Mouse (Mus musculus) hindbrain, embryonic 11.5 days (tissue): ENCODE data around the gene Rnf31. TPM values are rescaled to one million over a fixed set of nuclear protein-coding genes. Genes with fewer than 3 reads are reported as not detected.

Experiments used
- ATAC-seq: fragments of 200-750 bp; cut with Nextera tagmentation; 2 replicates; pipeline ENCODE4 v1.8.0; 2017; ENCODE audit warnings: mild to moderate bottlenecking, moderate TSS enrichment, moderate library complexity; ENCODE audit not compliant: low FRiP score
- DNase-seq: peaks from one replicate; pipeline ENCODE4 v3.0.0-alpha.2; 2015; ENCODE audit warnings: low spot score
- H3K27ac ChIP-seq: fragments of 300-500 bp; sonication (generic); 2 replicates; pipeline ENCODE4 v1.5.1; 2014; ENCODE audit warnings: mild to moderate bottlenecking, low read depth, low read length
- H3K27me3 ChIP-seq: fragments of 300-500 bp; sonication (generic); 2 replicates; pipeline ENCODE4 v1.6.1; 2014; ENCODE audit warnings: mild to moderate bottlenecking, low read length, moderate library complexity, mixed read lengths; ENCODE audit not compliant: control insufficient read depth, insufficient read depth
- H3K36me3 ChIP-seq: fragments of 300-500 bp; sonication (generic); 2 replicates; pipeline ENCODE4 v1.6.1; 2014; ENCODE audit warnings: mild to moderate bottlenecking, low read length, moderate library complexity, mixed read lengths; ENCODE audit not compliant: control insufficient read depth, insufficient read depth
- H3K4me1 ChIP-seq: fragments of 300-500 bp; sonication (generic); replicated peaks from 2 replicates; pipeline ENCODE4 v1.6.1; 2014; ENCODE audit warnings: low read length, mixed read lengths; ENCODE audit not compliant: control insufficient read depth, insufficient read depth
- H3K4me2 ChIP-seq: fragments of 300-500 bp; sonication (generic); replicated peaks from 2 replicates; pipeline ENCODE4 v1.6.1; 2014; ENCODE audit warnings: mild to moderate bottlenecking, low read depth, low read length
- H3K4me3 ChIP-seq: fragments of 300-500 bp; sonication (generic); 2 replicates; pipeline ENCODE4 v1.5.1; 2014; ENCODE audit warnings: low read depth, low read length
- H3K9ac ChIP-seq: fragments of 300-500 bp; sonication (generic); 2 replicates; pipeline ENCODE4 v1.6.1; 2014; ENCODE audit warnings: low read depth, low read length
- H3K9me3 ChIP-seq: fragments of 300-500 bp; sonication (generic); 2 replicates; pipeline ENCODE4 v1.6.1; 2016; ENCODE audit warnings: low read length; ENCODE audit not compliant: control insufficient read depth
- WGBS: fragments of 180-500 bp; shearing (Covaris S2); extraction: QIAGEN DNeasy Blood & Tissue Kit; methylation state at CpG from one replicate; pipeline ENCODE4 v1.1.7; 2014; 5-methylcytosine and 5-hydroxymethylcytosine counted together
- polyA plus RNA-seq: library from polyadenylated mRNA; unstranded; fragments of >200 nt; fragmentation: Nextera tagmentation; extraction: Ambion mirVana; gene quantifications from 2 replicates; pipeline ENCODE4 v1.2.1, GENCODE M21; 2014

Rnf31 gene
- polyA plus RNA-seq, 1 experiment from 2014 or later, result 12.1 TPM

DNA sequence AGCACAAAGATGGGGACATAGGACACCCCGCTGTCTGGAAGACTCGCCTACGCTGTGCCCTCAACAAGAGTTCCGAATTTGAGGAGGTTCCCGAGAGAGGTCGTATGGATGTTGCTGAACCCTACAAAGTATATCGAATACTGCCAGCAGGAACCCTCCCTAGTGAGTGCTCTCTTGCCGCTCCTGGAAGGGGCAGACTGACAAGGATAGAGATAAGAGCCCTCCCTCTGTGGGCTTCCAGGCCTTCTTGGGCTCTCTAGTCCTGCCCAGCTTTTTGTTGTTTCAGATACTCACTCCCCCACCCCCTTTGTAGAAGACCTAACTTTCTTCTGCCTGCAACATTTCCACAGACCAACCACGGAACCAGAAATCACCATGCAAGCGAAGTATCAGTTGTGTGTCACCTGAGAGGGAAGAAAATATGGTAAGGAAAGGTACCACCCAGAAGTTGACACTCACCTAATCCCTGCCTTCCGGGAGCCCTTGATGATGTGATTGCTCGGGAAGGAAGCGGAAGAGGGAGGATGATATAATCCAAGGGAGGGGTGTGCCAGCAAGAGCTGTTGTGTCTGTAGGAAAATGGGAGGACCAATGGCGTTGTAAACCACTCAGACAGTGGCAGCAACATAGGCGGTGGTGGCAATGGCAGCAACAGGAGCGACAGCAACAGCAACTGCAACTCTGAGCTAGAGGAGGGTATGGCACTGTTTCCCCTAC lies 14.4 kb downstream of the Rnf31 start:
- Histone ChIP-seq H3K9me3 (no peaks in the 10 kb centered on the region), H3K4me2 (no peak overlapping the region), H3K27ac (no peak overlapping the region), H3K4me1 (no peaks in the 10 kb centered on the region), H3K9ac (no peak overlapping the region), H3K27me3 (no peaks in the 10 kb centered on the region), H3K4me3 (no peak overlapping the region), H3K36me3 (0 out of 2 replicates have a peak, but pooled peaks cover 3% of the 10 kb centered on the region)
- ATAC-seq (no peak), DNase-seq (no peak)
- 96% methylated on average over 16 of the region's 16 CpGs for WGBS

DNA sequence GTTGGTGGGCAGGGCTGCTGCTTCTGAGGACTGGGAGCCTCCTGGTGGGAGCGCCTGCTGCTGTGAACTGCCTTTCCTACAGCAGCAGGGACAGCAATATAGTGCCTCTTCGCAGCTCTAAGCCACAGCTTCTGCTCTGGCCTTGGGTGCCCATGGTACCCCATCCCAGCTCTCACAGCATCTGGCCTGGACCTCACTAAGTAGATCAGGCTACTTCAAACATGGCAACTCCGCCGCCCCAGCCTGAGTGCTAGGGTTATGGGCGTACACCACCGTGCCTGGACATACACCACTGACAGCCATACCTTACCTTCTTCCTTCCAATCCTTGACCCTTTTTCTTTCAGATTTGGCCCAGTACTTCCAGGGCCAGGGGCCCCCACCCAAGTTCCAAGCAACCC lies 16.8 kb downstream of the Rnf31 start:
- 94% methylated on average over 6 of the region's 6 CpGs for WGBS
- ATAC-seq, result no peak
- Histone ChIP-seq H3K27me3 (no peaks in the 10 kb centered on the region), H3K4me3 (no peak overlapping the region), H3K27ac (no peak overlapping the region), H3K36me3 (0 out of 2 replicates have a peak, but pooled peaks cover 3% of the 10 kb centered on the region), H3K9ac (no peak overlapping the region), H3K4me1 (no peaks in the 10 kb centered on the region), H3K9me3 (no peaks in the 10 kb centered on the region), H3K4me2 (no peak overlapping the region)
- no peak for DNase-seq

DNA sequence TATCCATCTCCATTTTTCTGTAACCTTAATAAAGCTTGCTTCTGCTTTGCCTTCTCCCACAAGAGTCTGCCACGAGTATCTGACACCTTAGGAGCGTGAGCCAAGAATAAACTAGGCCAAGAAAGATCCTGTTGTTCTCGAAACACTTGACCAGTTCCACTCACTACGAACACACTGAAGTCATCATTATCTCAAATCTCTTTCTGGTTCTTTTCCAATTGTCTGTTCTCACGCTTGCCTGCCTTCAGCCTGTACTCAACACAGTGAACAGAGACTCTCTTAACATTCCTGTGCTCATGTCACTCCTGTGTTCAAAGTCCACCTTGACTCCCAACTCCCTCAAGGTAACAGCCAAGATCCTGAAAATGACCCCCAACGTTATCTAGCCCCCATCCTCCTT lies 21.8 kb downstream of the Rnf31 start:
- WGBS, result 71% methylated on average over 6 of the region's 6 CpGs

GRCm38 (mm10) chr14:55614565-55615178 lies 23.2 kb downstream of the Rnf31 start:
- 83% methylated on average over 7 of the region's 7 CpGs for WGBS
- Histone ChIP-seq H3K4me2 (no peak overlapping the region), H3K36me3 (no peaks in the 10 kb centered on the region), H3K9me3 (no peaks in the 10 kb centered on the region), H3K27me3 (no peaks in the 10 kb centered on the region), H3K4me3 (no peak overlapping the region), H3K9ac (no peak overlapping the region), H3K27ac (no peak overlapping the region), H3K4me1 (no peaks in the 10 kb centered on the region)
- ATAC-seq, result no peak
- no peak for DNase-seq

More for the DNA sequence above, 21.8 kb downstream of the Rnf31 start:
- H3K36me3 ChIP-seq, result no peaks in the 10 kb centered on the region
- H3K4me2 ChIP-seq, result no peak overlapping the region
- no peaks in the 10 kb centered on the region for H3K4me1 ChIP-seq
- no peak for DNase-seq
- no peak overlapping the region for H3K4me3 ChIP-seq
- H3K9ac ChIP-seq, result no peak overlapping the region
- no peak overlapping the region for H3K27ac ChIP-seq
- no peak for ATAC-seq
- H3K9me3 ChIP-seq, result no peaks in the 10 kb centered on the region
- H3K27me3 ChIP-seq, result no peaks in the 10 kb centered on the region

DNA sequence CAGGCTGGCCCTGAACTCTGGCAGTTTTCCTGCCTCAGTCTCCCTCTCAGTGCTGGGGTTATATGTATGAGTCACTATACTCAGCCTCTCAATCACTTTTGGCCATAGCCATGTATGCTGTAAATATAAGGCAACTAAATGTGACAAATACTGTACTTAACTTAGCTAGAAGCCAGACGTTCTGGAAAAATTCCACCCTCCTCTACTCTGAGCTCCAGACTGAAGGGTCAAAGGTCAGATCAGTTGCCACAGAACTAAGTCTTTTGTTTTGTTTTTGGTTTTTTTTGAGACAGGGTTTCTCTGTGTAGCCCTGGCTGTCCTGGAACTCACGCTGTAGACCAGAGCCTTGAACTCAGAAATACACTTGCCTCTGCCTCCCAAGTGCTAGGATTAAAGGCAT lies 24.4 kb downstream of the Rnf31 start:
- no peak overlapping the region for H3K4me2 ChIP-seq
- no peaks in the 10 kb centered on the region for H3K4me1 ChIP-seq
- no peak overlapping the region for H3K27ac ChIP-seq
- no peak overlapping the region for H3K4me3 ChIP-seq
- no peaks in the 10 kb centered on the region for H3K27me3 ChIP-seq
- no peak overlapping the region for H3K9ac ChIP-seq
- H3K9me3 ChIP-seq, result no peaks in the 10 kb centered on the region
- ATAC-seq (no peak), DNase-seq (no peak)
- WGBS, result 40% methylated on average over 2 of the region's 2 CpGs
- H3K36me3 ChIP-seq, result no peaks in the 10 kb centered on the region

GRCm38 (mm10) chr14:55616844-55617243 lies 25.3 kb downstream of the Rnf31 start:
- Histone ChIP-seq H3K4me2 (no peak overlapping the region), H3K9ac (no peak overlapping the region), H3K4me3 (no peak overlapping the region), H3K9me3 (no peaks in the 10 kb centered on the region), H3K36me3 (no peaks in the 10 kb centered on the region), H3K27ac (no peak overlapping the region), H3K27me3 (no peaks in the 10 kb centered on the region), H3K4me1 (no peaks in the 10 kb centered on the region)
- ATAC-seq, result no peak
- no peak for DNase-seq
- 91% methylated on average over 2 of the region's 2 CpGs for WGBS

DNA sequence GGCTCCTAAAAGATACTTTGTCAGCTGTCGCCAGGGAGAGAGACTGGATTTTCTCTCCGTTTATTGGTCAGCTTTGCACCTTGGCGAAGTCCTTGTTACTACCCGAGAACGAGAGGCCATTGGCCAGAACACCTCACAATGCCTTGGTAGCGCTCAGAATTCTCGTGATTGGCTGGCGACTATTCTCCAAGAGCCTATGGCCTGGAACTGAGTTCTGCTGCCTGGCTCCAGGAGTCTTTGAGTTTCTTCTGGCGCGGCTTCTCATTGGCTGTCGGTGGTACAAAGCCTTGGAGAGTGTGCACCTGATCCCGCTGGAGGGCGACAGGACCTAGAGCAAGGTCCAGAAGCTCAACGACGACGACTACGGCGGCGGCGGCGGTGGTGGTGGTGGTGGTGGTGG lies 26.3 kb downstream of the Rnf31 start, which contains the start of gene Rec8:
Gene Rec8, plus strand, starts transcription at position 216 of the 400 bp plus-strand sequence.
- 21% methylated on average over 21 of the region's 21 CpGs for WGBS
- H3K27me3 ChIP-seq, result no peaks in the 10 kb centered on the region
- H3K4me3 ChIP-seq, result peak within 1 kb of the TSS; percentile 25
- peak within 1 kb of the TSS; percentile 7; the same call in 1 of the 2 replicates for H3K9ac ChIP-seq
- no peaks in the 10 kb centered on the region for H3K36me3 ChIP-seq
- DNase-seq (peak; percentile 53), ATAC-seq (peak; percentile 85)
- H3K27ac ChIP-seq, result no peak within 1 kb of the TSS
- no peaks in the 10 kb centered on the region for H3K9me3 ChIP-seq
- H3K4me2 ChIP-seq, result peak within 1 kb of the TSS; percentile 28
- H3K4me1 ChIP-seq, result no peaks in the 10 kb centered on the region

DNA sequence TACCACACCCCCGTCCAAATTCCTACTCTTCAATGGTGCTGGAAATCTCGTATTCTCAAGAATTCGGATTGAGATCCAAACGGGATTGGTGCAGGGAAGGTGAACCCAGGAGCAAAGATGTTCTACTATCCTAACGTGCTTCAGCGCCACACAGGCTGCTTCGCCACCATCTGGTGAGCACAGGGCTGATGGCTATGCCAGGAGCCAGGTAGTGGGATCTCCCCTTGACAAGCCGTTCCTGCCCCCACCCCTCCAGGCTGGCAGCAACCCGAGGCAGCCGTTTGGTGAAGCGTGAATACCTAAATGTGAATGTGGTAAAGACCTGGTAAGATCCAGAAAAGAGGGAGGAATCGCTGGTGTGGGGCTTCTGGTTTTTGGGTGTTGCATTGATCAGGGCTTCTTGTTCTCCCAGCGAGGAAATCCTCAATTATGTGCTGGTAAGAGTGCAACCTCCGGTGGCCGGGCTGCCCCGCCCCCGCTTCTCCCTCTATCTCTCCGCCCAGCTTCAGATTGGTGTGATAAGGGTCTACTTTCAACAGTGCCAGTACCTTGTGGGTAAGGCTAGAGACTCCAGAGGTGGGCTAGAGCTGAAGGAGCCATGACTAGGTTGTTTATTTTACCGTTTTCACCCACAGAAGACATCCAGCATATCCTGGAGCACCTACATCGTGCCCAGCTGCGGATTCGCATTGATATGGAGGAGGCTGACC lies 27.1 kb downstream of the Rnf31 start:
- Histone ChIP-seq H3K27me3 (no peaks in the 10 kb centered on the region), H3K4me3 (peak overlapping the region; percentile 25), H3K36me3 (no peaks in the 10 kb centered on the region), H3K9ac (peak overlapping the region; percentile 7; the same call in 1 of the 2 replicates), H3K4me1 (no peaks in the 10 kb centered on the region), H3K9me3 (no peaks in the 10 kb centered on the region), H3K4me2 (peak overlapping the region; percentile 28), H3K27ac (no peak overlapping the region)
- WGBS, result 58% methylated on average over 22 of the region's 22 CpGs
- no peak for ATAC-seq
- no peak for DNase-seq
